Mouse (Mus musculus) intestine, embryonic 16.5 days (tissue): Measurements from ENCODE around the gene Kctd2. TPM values are rescaled to one million over a fixed set of nuclear protein-coding genes. Genes with fewer than 3 reads are reported as not detected.
"Not testable (repeated sequence)": the region's sequence is repeated elsewhere in the genome, so short reads cannot be mapped to it uniquely, and the experiment has no call there.

Experiments
- ATAC-seq: fragments of 200-750 bp; cut with Nextera tagmentation; 2 replicates; pipeline ENCODE4 v1.8.0; 2017; ENCODE audit warnings: moderate TSS enrichment, moderate library complexity
- H3K27ac ChIP-seq: fragments of 300-500 bp; sonication (generic); 2 replicates; pipeline ENCODE4 v1.5.1; 2014; ENCODE audit warnings: mild to moderate bottlenecking, low read length
- H3K27me3 ChIP-seq: fragments of 300-500 bp; sonication (generic); replicated peaks from 2 replicates; pipeline ENCODE4 v1.6.1; 2014; ENCODE audit warnings: low read length, control low read depth, mixed read lengths; ENCODE audit not compliant: control insufficient read depth, insufficient read depth
- H3K36me3 ChIP-seq: fragments of 300-500 bp; sonication (generic); 2 replicates; pipeline ENCODE4 v1.6.1; 2014; ENCODE audit warnings: low read length, control low read depth; ENCODE audit not compliant: control insufficient read depth, insufficient read depth
- H3K4me1 ChIP-seq: fragments of 300-500 bp; sonication (generic); 2 replicates; pipeline ENCODE4 v1.6.1; 2014; ENCODE audit warnings: low read length, control low read depth, mixed read lengths; ENCODE audit not compliant: control insufficient read depth, insufficient read depth
- H3K4me2 ChIP-seq: fragments of 300-500 bp; sonication (generic); 2 replicates; pipeline ENCODE4 v1.6.1; 2014; ENCODE audit warnings: low read depth, low read length, control low read depth
- H3K4me3 ChIP-seq: fragments of 300-500 bp; sonication (generic); 2 replicates; pipeline ENCODE4 v1.5.1; 2014; ENCODE audit warnings: mild to moderate bottlenecking, low read length
- H3K9ac ChIP-seq: fragments of 300-500 bp; sonication (generic); 2 replicates; pipeline ENCODE4 v1.6.1; 2014; ENCODE audit warnings: low read depth, low read length
- H3K9me3 ChIP-seq: fragments of 300-500 bp; sonication (generic); 2 replicates; pipeline ENCODE4 v1.6.1; 2016; ENCODE audit warnings: low read length, control low read depth; ENCODE audit not compliant: control insufficient read depth
- WGBS: fragments of 180-500 bp; shearing (Covaris S2); extraction: QIAGEN DNeasy Blood & Tissue Kit; methylation state at CpG from one replicate; pipeline ENCODE4 v1.1.7; 2014; 5-methylcytosine and 5-hydroxymethylcytosine counted together
- microRNA-seq: library from miRNA; unstranded; fragments of <30 nt; microRNA quantifications from one replicate; pipeline ENCODE4, GENCODE M21; 2016
- polyA plus RNA-seq: library from polyadenylated mRNA; unstranded; fragments of >200 nt; fragmentation: Nextera tagmentation; extraction: Ambion mirVana; gene quantifications from 2 replicates; pipeline ENCODE4 v1.2.1, GENCODE M21; 2015

The Kctd2 gene
- polyA plus RNA-seq, 1 experiment from 2014 or later: 2.8 TPM

- Histone ChIP-seq H3K9me3 (no peaks in the 10 kb centered on the region; the same call in 1 of the 2 replicates), H3K27ac (peak overlapping the region; percentile 57; the same call in 1 of the 2 replicates), H3K9ac (no peak overlapping the region), H3K36me3 (no peaks in the 10 kb centered on the region; the same call in 1 of the 2 replicates), H3K4me1 (peaks cover 24% of the 10 kb centered on the region), H3K4me2 (peak overlapping the region; percentile 23; the same call in 1 of the 2 replicates), H3K4me3 (no peak overlapping the region), H3K27me3 (no peaks in the 10 kb centered on the region)
- ATAC-seq: peak; percentile 63
- 14% methylated on average over 15 of the region's 15 CpGs for WGBS
Measured at GRCm38 (mm10) chr11:115473626-115474275, 53.8 kb downstream of the Kctd2 start.

- Histone ChIP-seq H3K27ac (peak within 1 kb of the TSS; percentile 65), H3K4me2 (peak within 1 kb of the TSS; percentile 76), H3K9me3 (no peaks in the 10 kb centered on the region; the same call in 1 of the 2 replicates), H3K4me1 (peaks cover 24% of the 10 kb centered on the region), H3K27me3 (no peaks in the 10 kb centered on the region), H3K4me3 (peak within 1 kb of the TSS; percentile 69), H3K36me3 (no peaks in the 10 kb centered on the region), H3K9ac (peak within 1 kb of the TSS; percentile 77)
- ATAC-seq: peak; percentile 97
- under 1% methylated on average over 26 of the region's 26 CpGs for WGBS
Measured at GRCm38 (mm10) chr11:115475025-115475757, 55.3 kb downstream of the Kctd2 start, which contains the start of gene Armc7. TSS of gene Armc7 (plus strand) at chr11:115475667.

GRCm38 (mm10) chr11:115475758-115476237 lies 55.9 kb downstream of the Kctd2 start:
- no peaks in the 10 kb centered on the region for H3K36me3 ChIP-seq
- peak; percentile 36 for ATAC-seq
- H3K9me3 ChIP-seq: no peaks in the 10 kb centered on the region
- H3K27me3 ChIP-seq: no peaks in the 10 kb centered on the region
- H3K4me2 ChIP-seq: peak overlapping the region; percentile 76
- peak overlapping the region; percentile 77 for H3K9ac ChIP-seq
- H3K27ac ChIP-seq: no peak overlapping the region
- peaks cover 24% of the 10 kb centered on the region for H3K4me1 ChIP-seq
- 3% methylated on average over 28 of the region's 28 CpGs for WGBS
- peak overlapping the region; percentile 69 for H3K4me3 ChIP-seq

- Histone ChIP-seq H3K4me1 (peaks cover 24% of the 10 kb centered on the region), H3K9ac (peak overlapping the region; percentile 7; the same call in 1 of the 2 replicates), H3K4me2 (peak overlapping the region; percentile 76)
- H3K36me3 ChIP-seq, H3K27me3 ChIP-seq, H3K9me3 ChIP-seq, ATAC-seq, H3K27ac ChIP-seq, H3K4me3 ChIP-seq: not testable (repeated sequence)
- WGBS: 75% methylated on average over 4 of the region's 4 CpGs
Measured at GRCm38 (mm10) chr11:115476630-115477029, 56.7 kb downstream of the Kctd2 start.

- not testable (repeated sequence) for H3K4me2 ChIP-seq, H3K27ac ChIP-seq, H3K9me3 ChIP-seq, ATAC-seq, H3K27me3 ChIP-seq, H3K36me3 ChIP-seq, H3K4me3 ChIP-seq
- H3K9ac ChIP-seq: 0 out of 2 replicates have a peak overlapping the region, but pooled peaks have one; percentile 7
- H3K4me1 ChIP-seq: peaks cover 24% of the 10 kb centered on the region
- WGBS: 80% methylated on average over 7 of the region's 7 CpGs
Measured at GRCm38 (mm10) chr11:115477388-115477787, 57.5 kb downstream of the Kctd2 start.

- H3K36me3 ChIP-seq: no peaks in the 10 kb centered on the region
- H3K9ac ChIP-seq: no peak overlapping the region
- no peak overlapping the region for H3K27ac ChIP-seq
- no peak for ATAC-seq
- H3K27me3 ChIP-seq: no peaks in the 10 kb centered on the region
- WGBS: 84% methylated on average over 9 of the region's 9 CpGs
- H3K4me1 ChIP-seq: peaks cover 24% of the 10 kb centered on the region
- H3K4me3 ChIP-seq: no peak overlapping the region
- no peak overlapping the region for H3K4me2 ChIP-seq
- H3K9me3 ChIP-seq: no peaks in the 10 kb centered on the region
Measured at GRCm38 (mm10) chr11:115478296-115478938, 58.5 kb downstream of the Kctd2 start.

Small RNA genes within 50 kb of the gene (microRNA-seq; reads per million reads assigned to microRNA genes)
- not detected for gene Mir3968

Other genes starting within 250 kb of the Kctd2 start
- gene Tmem104, start 232.6 kb upstream of the Kctd2 start, polyA plus RNA-seq: 11.6 and 13.2 TPM in 2 replicates
- 24.9 and 26.5 TPM in 2 replicates for gene Nat9, start 232.3 kb upstream of the Kctd2 start, polyA plus RNA-seq
- gene Grin2c, start 152.9 kb upstream of the Kctd2 start, polyA plus RNA-seq: 0.06 TPM in 1 of 2 replicates, not detected in the other
- 21.7 and 22.9 TPM in 2 replicates for gene Fdxr, start 143.1 kb upstream of the Kctd2 start, polyA plus RNA-seq
- gene Fads6, start 122.5 kb upstream of the Kctd2 start, polyA plus RNA-seq: 1.2 and 1.5 TPM in 2 replicates
- 0.11 TPM in 1 of 2 replicates, not detected in the other for gene Otop2, start 113.0 kb upstream of the Kctd2 start, polyA plus RNA-seq
- gene Ush1g, start 98.1 kb upstream of the Kctd2 start, polyA plus RNA-seq: 0.06 and 0.11 TPM in 2 replicates
- gene Otop3, start 85.4 kb upstream of the Kctd2 start, polyA plus RNA-seq: 1.5 and 2.1 TPM in 2 replicates
- gene Hid1, start 52.4 kb upstream of the Kctd2 start, polyA plus RNA-seq: 20.5 and 22.0 TPM in 2 replicates
- gene Cdr2l, start 38.2 kb upstream of the Kctd2 start, polyA plus RNA-seq: 4.6 and 5.1 TPM in 2 replicates
- gene Mrpl58, start 16.4 kb upstream of the Kctd2 start, polyA plus RNA-seq: 180 and 194 TPM in 2 replicates
- gene Atp5h, start 166 bp upstream of the Kctd2 start, polyA plus RNA-seq: 985 and 1,025 TPM in 2 replicates
- gene Trim80, start 20.4 kb downstream of the Kctd2 start, polyA plus RNA-seq: 1.1 and 1.4 TPM in 2 replicates
- gene Slc16a5, start 42.3 kb downstream of the Kctd2 start, polyA plus RNA-seq: 3.0 and 3.1 TPM in 2 replicates
- gene Armc7, start 55.5 kb downstream of the Kctd2 start, polyA plus RNA-seq: 8.0 and 9.2 TPM in 2 replicates
- 166 and 174 TPM in 2 replicates for gene Nt5c, start 71.7 kb downstream of the Kctd2 start, polyA plus RNA-seq
- 454 and 496 TPM in 2 replicates for gene Jpt1, start 94.3 kb downstream of the Kctd2 start, polyA plus RNA-seq
- 581 and 669 TPM in 2 replicates for gene Sumo2, start 116.1 kb downstream of the Kctd2 start, polyA plus RNA-seq
- gene Nup85, start 144.3 kb downstream of the Kctd2 start, polyA plus RNA-seq: 115 and 134 TPM in 2 replicates
- 90.0 and 103 TPM in 2 replicates for gene Mrps7, start 183.8 kb downstream of the Kctd2 start, polyA plus RNA-seq
- gene Gga3, start 183.9 kb downstream of the Kctd2 start, polyA plus RNA-seq: 16.8 and 18.8 TPM in 2 replicates
- 33.5 and 34.5 TPM in 2 replicates for gene Mif4gd, start 192.8 kb downstream of the Kctd2 start, polyA plus RNA-seq
- gene Slc25a19, start 208.2 kb downstream of the Kctd2 start, polyA plus RNA-seq: 30.3 and 31.3 TPM in 2 replicates